Mouse (Mus musculus) heart, embryonic 11.5 days (tissue): ENCODE results near the gene Ddx20. TPM values are rescaled to one million over a fixed set of nuclear protein-coding genes. Genes with fewer than 3 reads are reported as not detected.

Experiments
- ATAC-seq: fragments of 200-750 bp; cut with Nextera tagmentation; replicated peaks from 2 replicates; pipeline ENCODE4 v1.8.0; 2017; ENCODE audit warnings: moderate library complexity; ENCODE audit not compliant: insufficient number of reproducible peaks, low FRiP score, low TSS enrichment
- H3K27ac ChIP-seq: fragments of 300-500 bp; sonication (generic); 2 replicates; pipeline ENCODE4 v1.5.1; 2014; ENCODE audit warnings: mild to moderate bottlenecking, low read depth, low read length
- H3K27me3 ChIP-seq: fragments of 300-500 bp; sonication (generic); 2 replicates; pipeline ENCODE4 v1.6.1; 2014; ENCODE audit warnings: mild to moderate bottlenecking, low read length, mixed read lengths; ENCODE audit not compliant: control insufficient read depth, insufficient read depth
- H3K36me3 ChIP-seq: fragments of 300-500 bp; sonication (generic); 2 replicates; pipeline ENCODE4 v1.6.1; 2014; ENCODE audit warnings: mild to moderate bottlenecking, low read length, moderate library complexity, mixed read lengths; ENCODE audit not compliant: control insufficient read depth, insufficient read depth
- H3K4me1 ChIP-seq: fragments of 300-500 bp; sonication (generic); 2 replicates; pipeline ENCODE4 v1.6.1; 2014; ENCODE audit warnings: low read length; ENCODE audit not compliant: control insufficient read depth, insufficient read depth
- H3K4me2 ChIP-seq: fragments of 300-500 bp; sonication (generic); 2 replicates; pipeline ENCODE4 v1.6.1; 2014; ENCODE audit warnings: mild to moderate bottlenecking, moderate library complexity
- H3K4me3 ChIP-seq: fragments of 300-500 bp; sonication (generic); 2 replicates; pipeline ENCODE4 v1.5.1; 2014; ENCODE audit warnings: low read depth, low read length
- H3K9ac ChIP-seq: fragments of 300-500 bp; sonication (generic); 2 replicates; pipeline ENCODE4 v1.6.1; 2014; ENCODE audit warnings: mild to moderate bottlenecking, low read depth, low read length, moderate library complexity
- H3K9me3 ChIP-seq: fragments of 300-500 bp; sonication (generic); replicated peaks from 2 replicates; pipeline ENCODE4 v1.6.1; 2016; ENCODE audit warnings: low read length; ENCODE audit not compliant: control insufficient read depth
- WGBS: fragments of 180-500 bp; shearing (Covaris S2); extraction: QIAGEN DNeasy Blood & Tissue Kit; methylation state at CpG from one replicate; pipeline ENCODE4 v1.1.7; 2014; ENCODE audit not compliant: insufficient replicate concordance; 5-methylcytosine and 5-hydroxymethylcytosine counted together
- polyA plus RNA-seq: library from polyadenylated mRNA; unstranded; fragments of >200 nt; fragmentation: Nextera tagmentation; extraction: Ambion mirVana; gene quantifications from 2 replicates; pipeline ENCODE4 v1.2.1, GENCODE M21; 2014

Gene Ddx20
- polyA plus RNA-seq, 1 experiment from 2014 or later = 23.6 TPM

DNA sequence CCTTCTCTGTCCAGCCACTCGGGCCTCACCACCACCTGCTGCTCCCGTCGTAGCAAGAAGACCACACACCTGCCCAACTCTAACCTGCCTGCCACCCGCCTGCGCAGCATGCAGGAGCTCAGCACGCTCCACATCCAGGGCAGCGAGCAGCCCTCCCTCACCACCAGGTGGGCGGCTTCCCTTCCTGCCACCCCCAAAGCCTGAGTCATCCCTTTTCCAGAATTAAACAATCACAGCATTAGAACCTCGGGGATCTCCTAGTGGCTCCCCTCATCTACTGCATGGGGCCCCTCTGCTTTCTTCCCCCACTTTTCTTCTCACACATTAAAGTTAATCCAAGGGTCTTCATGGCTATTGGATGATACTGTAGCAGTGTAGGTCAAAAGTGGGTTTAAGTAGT is 19.2 kb downstream of the Ddx20 start:
- Histone ChIP-seq H3K27ac (no peak overlapping the region), H3K4me3 (no peak overlapping the region), H3K4me2 (no peak overlapping the region), H3K9me3 (no peaks in the 10 kb centered on the region), H3K36me3 (no peaks in the 10 kb centered on the region), H3K4me1 (no peaks in the 10 kb centered on the region), H3K27me3 (no peaks in the 10 kb centered on the region), H3K9ac (no peak overlapping the region)
- 51% methylated on average over 9 of the region's 9 CpGs for WGBS
- ATAC-seq = no peak

GRCm38 (mm10) chr3:105666996-105667523 is 20.3 kb downstream of the Ddx20 start:
- ATAC-seq = no peak
- no peak overlapping the region for H3K9ac ChIP-seq
- H3K4me2 ChIP-seq = no peak overlapping the region
- H3K4me3 ChIP-seq = no peak overlapping the region
- H3K27ac ChIP-seq = no peak overlapping the region
- H3K9me3 ChIP-seq = no peaks in the 10 kb centered on the region
- no peaks in the 10 kb centered on the region for H3K36me3 ChIP-seq
- no peaks in the 10 kb centered on the region for H3K4me1 ChIP-seq
- 60% methylated on average over 4 of the region's 4 CpGs for WGBS
- no peaks in the 10 kb centered on the region for H3K27me3 ChIP-seq

- no peak overlapping the region for H3K4me2 ChIP-seq
- H3K27me3 ChIP-seq = no peaks in the 10 kb centered on the region
- H3K36me3 ChIP-seq = no peaks in the 10 kb centered on the region
- no peaks in the 10 kb centered on the region for H3K9me3 ChIP-seq
- H3K27ac ChIP-seq = no peak overlapping the region
- H3K4me1 ChIP-seq = peaks cover 10% of the 10 kb centered on the region; the same call in 1 of the 2 replicates
- H3K4me3 ChIP-seq = no peak overlapping the region
- 76% methylated on average over 9 of the region's 9 CpGs for WGBS
- ATAC-seq = no peak
- no peak overlapping the region for H3K9ac ChIP-seq
Observed at GRCm38 (mm10) chr3:105665105-105665765, 22.1 kb downstream of the Ddx20 start.

GRCm38 (mm10) chr3:105663043-105663442 is 24.3 kb downstream of the Ddx20 start:
- H3K9me3 ChIP-seq = no peaks in the 10 kb centered on the region
- H3K4me1 ChIP-seq = peaks cover 10% of the 10 kb centered on the region; the same call in 1 of the 2 replicates
- H3K27me3 ChIP-seq = no peaks in the 10 kb centered on the region
- 72% methylated on average over 8 of the region's 8 CpGs for WGBS
- no peak overlapping the region for H3K4me2 ChIP-seq
- no peak overlapping the region for H3K27ac ChIP-seq
- no peak overlapping the region for H3K4me3 ChIP-seq
- no peaks in the 10 kb centered on the region for H3K36me3 ChIP-seq
- H3K9ac ChIP-seq = no peak overlapping the region
- no peak for ATAC-seq

DNA sequence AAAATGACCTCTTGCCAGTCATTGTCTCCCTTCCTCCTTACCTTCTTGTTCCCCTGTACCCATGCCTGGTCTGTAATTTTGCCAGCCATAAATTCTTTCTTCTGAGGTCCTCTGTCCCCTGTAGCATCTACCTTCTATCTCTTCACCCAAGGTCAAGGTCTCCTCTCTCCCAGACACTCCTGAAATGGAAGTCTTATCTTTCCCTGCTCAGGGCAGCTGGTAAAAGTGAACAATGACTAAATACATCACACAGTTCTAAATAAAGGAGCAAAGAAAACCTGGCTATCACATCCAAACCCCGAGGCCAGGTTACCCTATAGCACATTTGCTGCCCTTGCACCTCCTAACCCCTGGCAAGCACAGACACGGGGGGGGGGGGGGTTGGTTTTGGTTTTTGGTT is 26.8 kb downstream of the Ddx20 start:
- H3K27ac ChIP-seq = 0 out of 2 replicates have a peak overlapping the region, but pooled peaks have one; percentile 37
- peaks cover 10% of the 10 kb centered on the region; the same call in 1 of the 2 replicates for H3K4me1 ChIP-seq
- 26% methylated on average over 2 of the region's 2 CpGs for WGBS
- no peaks in the 10 kb centered on the region for H3K36me3 ChIP-seq
- H3K27me3 ChIP-seq = no peaks in the 10 kb centered on the region
- H3K4me2 ChIP-seq = no peak overlapping the region
- H3K9me3 ChIP-seq = 0 out of 2 replicates have a peak, but pooled peaks cover 3% of the 10 kb centered on the region
- no peak for ATAC-seq
- H3K9ac ChIP-seq = no peak overlapping the region
- H3K4me3 ChIP-seq = no peak overlapping the region

- no peak for ATAC-seq
- WGBS = 85% methylated on average over 11 of the region's 11 CpGs
- no peak overlapping the region for H3K4me2 ChIP-seq
Observed at GRCm38 (mm10) chr3:105655031-105655585, 32.3 kb downstream of the Ddx20 start.

DNA sequence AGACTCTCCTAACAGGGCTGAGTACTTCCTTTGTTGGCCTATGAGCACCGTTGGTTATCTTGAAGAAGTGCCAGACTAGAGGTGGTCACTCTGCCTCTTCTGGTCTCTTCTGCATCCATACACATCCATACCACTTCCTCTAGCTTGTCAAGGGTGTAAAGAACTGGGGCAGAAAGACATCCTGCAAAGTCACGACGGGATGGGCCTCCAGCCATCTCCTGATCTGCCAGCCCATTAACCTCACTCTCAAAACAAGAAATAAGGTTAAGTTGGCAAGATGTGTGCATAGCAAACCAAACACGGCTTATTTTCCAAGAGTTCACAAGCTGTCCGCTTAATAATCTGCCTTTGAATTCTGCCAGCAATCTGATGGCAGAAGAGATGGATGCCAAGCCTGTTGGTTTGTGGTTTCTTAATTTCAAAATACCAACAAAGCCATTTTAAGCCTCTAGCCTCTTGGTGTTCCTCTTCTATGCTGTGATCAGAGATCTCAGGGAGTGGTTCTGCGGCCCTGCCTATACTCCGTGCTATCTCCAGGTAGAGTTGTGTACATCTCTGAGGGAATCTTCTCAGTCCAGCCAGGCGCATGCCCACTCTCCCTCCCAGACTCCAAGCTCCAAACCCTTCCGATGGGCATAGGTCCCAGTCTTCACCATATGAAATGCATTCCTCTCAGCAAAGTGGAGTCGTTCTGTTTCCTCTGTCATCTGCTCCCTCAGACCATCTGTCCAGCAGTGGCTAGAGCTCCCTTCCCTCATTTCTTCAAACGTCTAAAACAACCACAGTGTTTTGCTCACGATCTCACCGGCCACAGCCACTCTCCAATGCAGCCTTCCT is 33.6 kb downstream of the Ddx20 start:
- Histone ChIP-seq H3K4me1 (0 out of 2 replicates have a peak, but pooled peaks cover 2% of the 10 kb centered on the region), H3K4me3 (no peak overlapping the region), H3K27ac (no peak overlapping the region), H3K27me3 (no peaks in the 10 kb centered on the region), H3K9ac (no peak overlapping the region), H3K4me2 (no peak overlapping the region), H3K9me3 (0 out of 2 replicates have a peak, but pooled peaks cover 3% of the 10 kb centered on the region), H3K36me3 (no peaks in the 10 kb centered on the region)
- WGBS = 80% methylated on average over 13 of the region's 13 CpGs
- no peak for ATAC-seq

More at GRCm38 (mm10) chr3:105655031-105655585, 32.3 kb downstream of the Ddx20 start:
- Histone ChIP-seq H3K27ac (no peak overlapping the region), H3K4me1 (no peaks in the 10 kb centered on the region), H3K9ac (no peak overlapping the region), H3K4me3 (no peak overlapping the region), H3K9me3 (0 out of 2 replicates have a peak, but pooled peaks cover 3% of the 10 kb centered on the region), H3K27me3 (no peaks in the 10 kb centered on the region), H3K36me3 (no peaks in the 10 kb centered on the region)

GRCm38 (mm10) chr3:105648889-105649567 is 38.3 kb downstream of the Ddx20 start:
- Histone ChIP-seq H3K4me2 (no peak overlapping the region), H3K27ac (no peak overlapping the region), H3K36me3 (no peaks in the 10 kb centered on the region), H3K9ac (no peak overlapping the region), H3K4me1 (peaks cover 2% of the 10 kb centered on the region; the same call in 1 of the 2 replicates), H3K9me3 (no peaks in the 10 kb centered on the region), H3K27me3 (no peaks in the 10 kb centered on the region), H3K4me3 (no peak overlapping the region)
- 58% methylated on average over 8 of the region's 8 CpGs for WGBS
- no peak for ATAC-seq
